Mouse (Mus musculus) left cerebral cortex, postnatal 10 days (tissue): ENCODE measurements around the gene Olfr910. TPM values are rescaled to one million over a fixed set of nuclear protein-coding genes. Genes with fewer than 3 reads are reported as not detected.

Experiments used
- DNase-seq, 2 experiments: peaks; one replicate each; pipeline ENCODE4 v3.0.0; 2021 to 2022; ENCODE audit warnings: low spot score in 2 of 2, mixed read lengths in 1 of 2; ENCODE audit errors: extremely low spot score in 1 of 2
- intact Hi-C: fragments of 180-260 bp; cut with DNase I; formaldehyde crosslinking; loops from one replicate; pipeline ENCODE4 v1.15.1; 2025
- total RNA-seq, 2 experiments: library from RNA; stranded (reverse); gene quantifications; 2 replicates each; pipeline ENCODE4 v1.2.3; 2021

Olfr910 gene
- total RNA-seq: not detected

DNA sequence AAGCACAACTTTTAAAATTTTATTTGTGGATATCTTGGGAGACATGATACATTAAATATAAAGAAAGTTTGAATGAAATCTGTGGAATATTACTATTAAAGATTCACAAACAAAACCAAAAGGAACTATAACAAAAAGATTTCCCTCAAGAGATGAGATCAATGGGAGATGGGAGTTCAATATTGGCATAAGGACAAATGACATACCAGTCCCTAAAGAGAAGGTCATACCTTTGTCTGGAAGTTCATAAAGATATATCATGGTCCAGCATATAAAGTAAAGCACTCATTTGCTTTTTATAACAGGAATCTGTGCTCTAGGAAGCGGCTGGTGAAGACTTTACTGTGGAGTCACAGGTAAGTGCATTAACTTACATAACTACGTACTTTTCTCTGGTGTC lies at the start of gene Olfr910:
Gene Olfr910 (plus strand): TSS at position 301 of the 400 bp plus-strand sequence.
- no peak for DNase-seq
- intact Hi-C loops: no loop called here

DNA sequence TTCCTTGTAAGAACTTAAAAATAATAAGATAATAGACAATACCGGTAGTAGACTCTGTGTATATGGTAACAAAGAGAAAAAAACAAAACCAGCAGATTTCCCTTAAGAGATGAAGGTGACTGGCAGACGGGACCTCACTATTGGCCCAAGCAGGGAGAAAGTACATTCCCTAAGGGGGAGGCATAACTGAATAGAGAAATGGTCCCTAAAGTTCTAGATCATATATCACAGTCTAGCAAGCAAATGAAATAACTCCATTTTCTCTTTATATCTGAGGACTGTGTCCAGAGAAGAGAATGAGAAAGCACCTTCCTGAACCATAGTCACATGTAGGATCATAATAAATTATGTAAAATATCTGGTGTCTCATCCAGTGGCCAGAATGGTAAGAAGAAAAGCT lies 42.1 kb upstream of the Olfr910 start, which contains the start of gene Olfr907:
Gene Olfr907 (plus strand): TSS at position 301 of the 400 bp plus-strand sequence.
- no peak for DNase-seq
- intact Hi-C loops: no loop called here

DNA sequence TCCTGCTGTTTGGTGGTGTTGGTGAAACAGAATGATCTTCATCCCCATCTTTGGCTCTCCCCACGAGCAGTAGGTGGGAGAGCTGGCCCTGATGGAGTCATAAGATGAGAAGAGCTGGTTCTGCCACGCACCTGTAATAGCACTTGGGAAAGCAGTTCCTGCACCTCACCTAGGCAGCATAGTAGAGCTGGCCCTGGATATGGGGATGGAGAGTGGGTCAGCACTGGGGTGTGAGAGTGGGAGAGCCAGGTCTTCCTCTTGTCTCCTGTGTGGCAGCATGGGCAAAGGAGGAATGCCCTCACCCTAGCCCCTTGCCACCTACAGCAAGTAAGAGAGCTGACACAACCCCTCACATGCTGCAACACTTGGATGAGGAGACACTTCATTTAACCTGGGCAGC lies 25.3 kb upstream of the Olfr910 start:
- no peak for DNase-seq
- intact Hi-C loops: no loop called here

DNA sequence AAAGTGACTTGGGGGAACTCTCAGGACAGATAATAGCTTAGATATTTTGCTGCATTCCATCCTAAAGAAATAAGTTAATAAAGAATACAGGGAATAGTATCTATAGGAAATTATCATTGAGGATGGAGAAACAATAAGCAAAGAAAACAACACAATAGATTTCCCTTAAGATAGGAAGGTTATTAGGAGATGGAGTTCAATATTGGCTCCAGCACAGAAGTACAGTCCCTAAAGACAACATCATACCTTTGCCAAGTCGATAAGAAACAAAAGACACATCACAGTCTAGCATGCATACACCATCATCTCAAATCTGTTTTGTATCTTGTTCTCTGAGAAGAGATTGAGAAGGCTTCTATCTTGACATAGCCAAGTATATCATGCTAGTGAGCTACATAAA lies 16.4 kb upstream of the Olfr910 start, which contains the start of gene Olfr911-ps1:
Gene Olfr911-ps1 (plus strand): TSS at position 301 of the 400 bp plus-strand sequence.
- no peak for DNase-seq
- intact Hi-C loops: no loop called here

DNA sequence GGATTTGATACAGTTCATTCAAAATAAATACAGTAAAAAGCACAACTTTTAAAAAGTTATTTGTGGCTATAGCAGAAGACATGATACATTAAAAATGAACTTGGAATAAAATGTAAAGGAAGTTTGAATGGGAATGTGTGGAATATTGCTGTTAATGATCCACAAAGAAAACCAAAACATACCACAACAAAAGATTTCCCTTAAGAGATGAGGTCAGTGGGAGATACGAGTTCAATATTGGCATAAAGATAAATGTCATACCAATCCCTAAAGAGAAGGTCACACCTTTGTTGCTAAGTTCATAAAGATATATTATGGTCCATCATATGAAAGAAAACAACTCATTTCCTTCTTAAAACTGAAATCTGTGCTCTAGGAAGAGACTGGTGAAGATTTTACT lies 42.2 kb downstream of the Olfr910 start, which contains the start of gene Olfr912:
Gene Olfr912 (plus strand): TSS at position 301 of the 400 bp plus-strand sequence.
- no peak for DNase-seq
- intact Hi-C loops: no loop called here

Other genes with a start within 250 kb of the Olfr910 start
- gene Olfr896-ps1, start 246.7 kb upstream of the Olfr910 start, total RNA-seq: not detected
- gene Olfr25, start 208.8 kb upstream of the Olfr910 start, total RNA-seq: not detected
- gene Olfr898, start 189.4 kb upstream of the Olfr910 start, total RNA-seq: not detected
- not detected for gene Olfr250, start 171.0 kb upstream of the Olfr910 start, total RNA-seq
- not detected for gene Olfr251, start 160.8 kb upstream of the Olfr910 start, total RNA-seq
- gene Olfr147, start 136.2 kb upstream of the Olfr910 start, total RNA-seq: not detected
- gene Olfr901, start 108.4 kb upstream of the Olfr910 start, total RNA-seq: not detected
- gene Olfr902, start 90.2 kb upstream of the Olfr910 start, total RNA-seq: not detected
- not detected for gene Olfr904, start 74.7 kb upstream of the Olfr910 start, total RNA-seq
- not detected for gene Olfr905, start 66.7 kb upstream of the Olfr910 start, total RNA-seq
- not detected for gene Olfr906, start 50.8 kb upstream of the Olfr910 start, total RNA-seq
- not detected for gene Olfr907, start 42.0 kb upstream of the Olfr910 start, total RNA-seq
- not detected for gene Olfr911-ps1, start 16.3 kb upstream of the Olfr910 start, total RNA-seq
- gene Olfr912, start 42.3 kb downstream of the Olfr910 start, total RNA-seq: not detected
- not detected for gene Olfr913, start 54.9 kb downstream of the Olfr910 start, total RNA-seq
- not detected for gene Olfr914, start 67.3 kb downstream of the Olfr910 start, total RNA-seq
- gene Olfr916, start 122.0 kb downstream of the Olfr910 start, total RNA-seq: not detected
- gene Olfr917, start 128.0 kb downstream of the Olfr910 start, total RNA-seq: not detected
- not detected for gene Olfr918, start 136.8 kb downstream of the Olfr910 start, total RNA-seq
- gene Olfr919, start 165.8 kb downstream of the Olfr910 start, total RNA-seq: not detected
- 10 to 100 TPM in 1 of 2 experiments, 1 to 10 TPM in 1; 7.7 to 10.1 TPM for gene Vwa5a, start 180.4 kb downstream of the Olfr910 start, total RNA-seq
- gene Olfr920, start 214.4 kb downstream of the Olfr910 start, total RNA-seq: not detected
- gene Olfr921, start 235.2 kb downstream of the Olfr910 start, total RNA-seq: not detected